Mouse (Mus musculus) embryonic fibroblast, embryonic 13.5 days (primary cell): Measurements from ENCODE around the gene Igfbp3.

Source experiments
- CTCF ChIP-seq: IDR thresholded peaks from 2 replicates; pipeline ENCODE4 v1.5.1; 2011; ENCODE audit warnings: mild to moderate bottlenecking, control low read depth, low read length, moderate library complexity, borderline replicate concordance; ENCODE audit not compliant: insufficient read depth
- POLR2A ChIP-seq: IDR thresholded peaks from 2 replicates; pipeline ENCODE4 v1.6.1; 2011; ENCODE audit warnings: low read depth, mild to moderate bottlenecking, control low read depth, low read length, moderate library complexity

- TF ChIP-seq CTCF (no peak), POLR2A (no peak)
Observed at GRCm38 (mm10) chr11:7203846-7204245, 9.9 kb downstream of the Igfbp3 start.
